Mouse (Mus musculus): ENCODE measurements around the gene Gprasp1.
A peak's percentile ranks its signal among the peaks of the same experiment; 100 is the strongest.
"Not testable (repeated sequence)": the region's sequence is repeated elsewhere in the genome, so short reads cannot be mapped to it uniquely, and the experiment has no call there.

Gene Gprasp1

DNA sequence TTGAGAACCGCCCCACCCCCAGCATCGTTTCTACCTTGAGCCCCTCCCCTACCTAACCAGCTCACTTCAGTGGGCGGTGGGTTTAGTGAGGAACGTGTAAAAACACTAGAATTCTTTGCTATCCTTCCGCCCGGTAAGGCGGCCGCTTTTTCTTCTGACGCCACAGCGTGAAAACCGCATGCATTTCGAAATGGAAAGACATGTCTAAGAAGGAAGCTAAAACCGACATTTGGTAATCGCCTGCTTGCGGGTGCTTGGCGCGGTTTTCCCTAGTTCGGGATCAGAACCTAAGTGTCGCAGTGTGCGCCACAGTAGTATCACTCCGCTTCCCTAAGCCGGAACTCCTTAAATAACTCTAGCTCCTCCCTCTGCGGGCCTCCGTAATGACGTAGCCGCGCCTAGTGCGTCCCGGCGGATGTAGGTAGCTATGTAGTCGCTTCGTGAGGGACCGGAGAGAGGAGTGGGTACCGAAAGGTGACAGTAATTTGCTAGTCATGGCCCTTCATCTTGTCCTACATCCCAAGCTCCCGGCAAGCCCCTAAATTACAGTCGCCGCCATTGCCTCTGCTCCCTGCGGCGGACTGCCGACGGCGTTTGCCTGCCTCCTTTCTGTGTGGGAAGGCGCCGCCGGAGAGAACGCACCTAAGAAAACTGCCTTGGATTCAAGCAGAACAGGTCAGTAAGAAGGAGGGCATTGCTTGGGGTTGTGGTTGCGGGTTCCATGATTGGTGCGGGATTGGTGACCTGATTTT lies at the start of gene Gprasp1, which contains the start of gene Armcx5:
TSS of gene Gprasp1 (plus strand) at position 430 of the 752 bp plus-strand sequence.
TSS of gene Armcx5 (plus strand) at position 430 of the 752 bp plus-strand sequence.
- peak; percentile 57 for DNase-seq (ENCODE audit: low read depth)

DNA sequence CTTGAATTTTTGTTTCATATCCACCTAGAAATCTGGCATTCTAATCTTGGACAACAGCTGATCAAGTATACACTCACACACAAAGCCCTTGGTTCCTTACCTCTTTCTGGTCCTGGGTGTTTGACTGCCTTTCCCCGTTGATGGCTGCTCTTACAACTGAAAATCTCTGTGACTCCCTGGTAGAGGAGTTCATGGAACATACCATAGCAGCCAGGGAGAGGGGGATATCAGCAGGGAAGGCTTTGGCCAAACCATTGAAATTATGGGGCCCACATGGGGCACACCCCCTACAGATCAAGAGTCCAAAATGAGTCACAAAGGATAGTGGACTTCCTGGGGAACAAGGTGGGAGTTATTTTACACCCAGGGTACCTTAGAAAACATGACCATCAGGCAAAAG lies 48.9 kb upstream of the Gprasp1 start, which contains the start of gene Tcp11x2:
TSS of gene Tcp11x2 (minus strand) at position 158 of the 400 bp plus-strand sequence.
- no peak for DNase-seq (ENCODE audit: low read depth)

DNA sequence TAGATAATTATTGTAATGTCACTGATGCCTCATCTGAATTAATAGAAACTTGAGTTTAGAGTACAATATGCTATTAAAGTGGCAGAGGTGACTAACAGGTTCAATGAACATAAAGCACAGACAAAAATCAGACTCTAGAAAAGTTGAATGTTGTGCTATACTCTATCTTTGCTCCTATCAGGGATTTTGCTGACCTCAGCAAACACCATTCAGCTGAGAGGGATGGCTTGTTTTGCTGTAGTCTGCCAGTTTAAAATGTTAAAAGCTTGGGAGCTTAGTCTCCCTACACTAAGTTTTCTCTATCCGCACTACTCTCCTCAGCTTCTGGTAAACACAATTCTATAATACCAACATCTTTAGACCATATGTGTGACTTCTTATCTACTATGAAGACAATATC lies 39.4 kb upstream of the Gprasp1 start:
- DNase-seq (ENCODE audit: low read depth): no peak

DNA sequence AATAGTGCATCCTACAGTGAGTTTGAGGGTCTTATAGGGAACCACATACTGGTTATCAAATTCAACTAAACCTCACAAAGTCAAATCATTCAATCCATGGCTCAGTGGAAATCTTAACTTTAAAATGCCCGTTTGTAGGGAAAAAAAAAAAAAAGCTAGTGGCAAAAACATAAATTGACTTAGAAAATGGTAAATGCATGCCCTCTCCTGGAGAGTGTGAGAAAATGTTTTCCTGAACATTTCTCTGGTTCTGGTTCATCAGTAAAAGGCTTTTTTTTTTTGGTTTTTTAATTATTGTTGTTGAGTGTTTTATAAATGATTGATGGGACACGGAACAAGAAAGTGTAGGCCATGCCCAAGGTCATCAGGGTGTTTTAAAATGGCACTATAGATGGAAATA lies 38.2 kb upstream of the Gprasp1 start:
- DNase-seq (ENCODE audit: low read depth): no peak

DNA sequence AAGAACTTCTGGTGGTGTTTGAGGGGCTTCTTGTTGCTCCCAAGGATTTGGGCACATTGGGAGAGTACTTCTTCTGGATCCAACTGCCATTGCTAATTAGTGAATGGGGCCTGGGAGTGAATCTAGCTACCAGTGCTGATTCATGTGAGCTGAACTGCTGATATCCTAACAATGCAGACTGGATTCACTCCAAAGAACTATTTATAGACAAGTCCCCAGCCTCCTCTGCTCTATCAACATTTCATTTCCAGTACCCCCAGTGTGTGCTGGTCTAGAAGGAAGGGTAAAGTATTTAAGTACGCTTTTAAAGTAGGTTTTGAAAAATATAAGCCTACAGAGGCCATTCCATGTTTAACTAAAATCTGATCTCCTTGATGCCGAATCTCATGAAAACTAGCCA lies 29.7 kb upstream of the Gprasp1 start:
- DNase-seq (ENCODE audit: low read depth): no peak

DNA sequence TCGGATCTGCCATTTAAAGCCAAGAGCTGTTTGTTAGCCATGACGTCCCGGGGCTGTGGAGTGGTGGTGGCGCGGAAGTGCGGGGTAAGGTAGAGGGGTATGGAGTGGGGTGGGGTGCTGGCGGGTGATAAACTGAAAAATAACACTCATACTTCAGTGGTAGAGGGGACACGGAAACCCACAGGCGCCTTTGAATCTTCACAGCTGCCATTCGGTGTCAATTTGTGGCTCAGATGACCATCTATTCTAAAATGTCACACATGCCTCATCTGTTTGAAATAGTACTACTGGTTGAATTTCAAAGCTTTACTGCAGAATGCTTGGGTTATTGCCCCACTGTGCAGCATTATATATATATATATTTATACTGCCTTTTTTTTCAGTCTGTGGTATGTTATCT lies 17.4 kb upstream of the Gprasp1 start, which contains the start of gene Tmsb15a:
TSS of gene Tmsb15a (minus strand) at position 101 of the 400 bp plus-strand sequence.
- DNase-seq (ENCODE audit: low read depth): no peak

DNA sequence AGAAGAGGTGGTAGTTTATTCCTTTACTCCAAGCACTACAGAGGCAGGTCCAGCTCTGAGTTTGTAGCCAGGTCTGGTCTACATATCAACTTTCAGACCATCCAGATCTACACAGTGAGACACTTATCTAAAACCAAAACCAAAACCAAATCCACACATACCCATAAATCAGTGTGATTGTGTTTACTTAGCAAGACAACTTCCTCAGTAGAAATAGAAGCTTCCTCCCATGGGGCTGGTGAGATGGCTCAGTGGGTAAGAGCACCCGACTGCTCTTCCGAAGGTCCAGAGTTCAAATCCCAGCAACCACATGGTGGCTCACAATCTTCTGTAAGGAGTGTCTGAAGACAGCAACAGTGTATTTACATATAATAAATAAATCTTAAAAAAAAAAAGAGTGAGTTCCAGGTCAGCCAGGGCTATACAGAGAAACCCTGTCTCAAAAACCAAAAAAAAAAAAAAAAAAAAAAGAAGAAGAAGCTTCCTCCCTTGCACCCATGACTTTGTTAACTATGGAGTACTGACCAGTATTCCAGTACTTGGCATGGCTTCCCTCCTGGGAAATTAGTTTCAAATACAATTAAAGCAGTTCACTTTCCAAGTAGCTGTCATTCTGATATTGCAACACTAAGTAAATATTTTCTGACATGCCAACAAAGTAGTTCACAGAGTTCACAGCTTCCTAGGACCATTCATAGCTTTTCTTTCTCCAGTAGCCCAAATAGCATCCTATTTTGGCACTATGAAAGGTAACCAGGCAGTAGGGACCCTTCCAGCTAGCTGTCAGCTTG lies 3.6 kb upstream of the Gprasp1 start:
- DNase-seq (ENCODE audit: low read depth): no peak

DNA sequence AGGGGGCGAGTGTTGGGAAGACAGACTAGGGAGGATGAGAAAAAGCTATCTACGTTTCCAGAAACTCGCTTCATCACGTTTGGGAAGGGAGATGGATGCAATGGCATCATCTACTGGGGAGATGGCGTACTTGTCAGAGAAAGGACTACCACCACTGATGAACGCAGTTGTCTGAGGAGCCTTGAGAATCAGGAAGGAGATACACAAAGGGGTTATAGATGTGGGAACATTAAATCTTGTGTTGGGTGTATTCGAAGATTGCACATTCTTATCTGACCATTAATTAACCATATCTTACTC lies 473 bp downstream of the Gprasp1 start:
- DNase-seq (ENCODE audit: low read depth): no peak

DNA sequence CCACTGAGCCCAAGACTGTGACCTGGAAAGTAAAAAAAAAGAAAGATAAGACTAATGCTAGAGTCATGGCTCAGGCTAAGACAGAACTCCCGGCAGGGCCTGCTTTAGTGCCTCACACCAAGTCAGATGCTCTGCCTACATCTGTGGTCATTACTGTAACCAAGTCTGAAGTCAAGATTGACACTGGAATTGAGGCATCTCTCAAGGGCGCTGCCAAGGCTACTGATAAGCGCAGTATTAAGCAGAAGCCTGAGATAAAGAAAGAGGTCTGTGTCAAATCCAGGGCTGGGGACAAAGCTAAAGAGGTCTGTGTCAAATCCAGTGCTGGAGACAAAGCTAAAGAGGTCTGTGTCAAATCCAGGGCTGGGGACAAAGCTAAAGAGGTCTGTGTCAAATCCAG lies 2.8 kb downstream of the Gprasp1 start:
- not testable (repeated sequence) for DNase-seq (ENCODE audit: low read depth)

DNA sequence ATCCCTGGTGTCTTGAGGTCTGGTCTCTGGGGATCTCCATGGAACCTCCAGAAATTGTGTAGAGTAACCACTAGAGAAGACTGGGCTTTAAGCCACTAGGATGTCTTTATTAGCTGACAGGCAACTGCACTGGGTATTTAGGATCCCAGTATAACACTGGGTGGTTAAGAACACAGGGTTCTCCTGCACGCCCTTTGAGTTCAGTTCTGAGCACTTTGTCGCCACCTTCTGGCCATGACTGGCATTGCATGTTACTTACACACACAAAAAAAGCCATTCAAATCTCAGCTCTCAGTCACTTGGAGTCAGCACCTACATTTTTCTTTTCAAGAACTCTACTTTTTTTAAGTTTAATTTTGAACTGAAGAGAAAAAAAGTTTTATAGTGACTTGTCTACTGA lies 10.3 kb downstream of the Gprasp1 start:
- no peak for DNase-seq (ENCODE audit: low read depth)

DNA sequence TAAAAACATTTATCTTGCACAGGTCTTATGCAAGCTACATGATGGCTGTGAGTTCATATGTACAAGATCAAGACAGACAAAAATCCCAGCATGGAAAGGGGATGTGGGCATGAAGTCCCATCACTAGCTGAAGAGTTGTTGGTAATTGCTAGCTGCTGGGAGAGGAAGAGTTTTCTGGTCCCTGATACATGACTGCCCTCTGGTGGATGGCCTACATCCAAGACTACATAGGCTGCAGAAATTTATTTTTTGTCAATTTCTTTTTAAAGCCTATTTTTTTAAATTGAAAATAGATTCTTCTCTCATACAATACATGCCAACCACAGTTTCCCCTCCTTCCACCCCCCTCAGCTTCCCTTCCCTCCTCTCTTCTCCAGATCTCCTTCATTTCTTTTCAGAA lies 19.2 kb downstream of the Gprasp1 start:
- no peak for DNase-seq (ENCODE audit: low read depth)

DNA sequence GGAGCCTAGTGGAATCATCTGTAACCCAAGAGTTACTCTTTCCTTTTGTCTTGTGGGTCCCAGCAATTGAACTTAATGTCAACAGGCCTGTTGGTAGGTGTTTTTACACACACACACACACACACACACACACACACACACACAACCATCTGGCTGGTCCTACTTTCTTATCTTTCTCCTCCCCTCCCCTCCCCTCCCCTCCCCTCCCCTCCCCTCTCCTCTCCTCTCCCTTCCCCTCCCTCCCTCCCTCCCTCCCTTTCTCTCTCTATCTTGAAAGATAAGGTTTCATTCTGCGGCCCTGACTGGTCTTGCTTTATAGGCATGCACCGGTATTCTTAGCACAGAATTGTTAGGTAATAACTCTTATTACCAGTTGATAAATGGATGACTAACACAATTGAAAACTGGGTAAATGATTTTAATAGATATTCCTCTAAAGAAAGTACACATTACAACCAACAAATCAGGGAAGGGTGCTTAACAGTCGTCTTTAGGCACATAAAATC lies 25.6 kb downstream of the Gprasp1 start:
- no peak for DNase-seq (ENCODE audit: low read depth)

DNA sequence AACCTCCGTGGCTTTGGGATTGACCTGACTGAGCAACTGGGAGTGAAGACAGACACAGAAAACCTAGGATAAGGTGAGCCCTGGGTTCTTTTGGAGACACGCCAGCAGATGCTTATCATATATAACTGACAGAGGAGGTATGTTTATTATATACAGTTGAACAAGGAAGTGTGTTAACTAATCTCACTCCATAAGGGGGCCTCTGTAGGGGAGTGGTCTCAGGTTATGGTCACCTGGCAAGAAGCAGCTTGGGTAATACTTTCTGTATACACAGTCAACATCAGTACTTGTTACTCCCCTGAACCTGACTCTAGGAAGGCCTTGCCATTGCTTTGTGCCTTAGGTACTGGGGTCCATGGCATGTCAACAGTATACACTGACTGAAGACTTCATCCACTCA lies 26.0 kb downstream of the Gprasp1 start:
- no peak for DNase-seq (ENCODE audit: low read depth)

DNA sequence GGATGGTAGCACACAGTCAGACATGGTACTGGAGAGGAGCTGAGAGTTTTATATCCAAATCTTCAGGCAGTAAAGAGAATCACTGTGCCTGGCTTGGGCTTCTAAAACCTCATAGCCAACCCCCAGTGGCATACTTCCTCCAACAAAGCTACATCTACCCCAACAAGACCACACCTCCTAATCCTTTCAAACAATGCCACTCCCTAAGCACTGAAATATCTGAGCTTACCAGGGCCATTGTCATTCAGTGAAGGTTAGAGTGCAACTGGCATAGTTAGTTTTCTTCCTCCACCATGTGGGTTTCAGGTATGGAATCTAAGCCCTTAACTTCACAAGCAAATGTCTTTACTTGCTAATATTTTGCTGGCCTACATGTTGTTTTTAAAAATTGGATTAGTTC lies 49.0 kb downstream of the Gprasp1 start:
- no peak for DNase-seq (ENCODE audit: low read depth)

DNA sequence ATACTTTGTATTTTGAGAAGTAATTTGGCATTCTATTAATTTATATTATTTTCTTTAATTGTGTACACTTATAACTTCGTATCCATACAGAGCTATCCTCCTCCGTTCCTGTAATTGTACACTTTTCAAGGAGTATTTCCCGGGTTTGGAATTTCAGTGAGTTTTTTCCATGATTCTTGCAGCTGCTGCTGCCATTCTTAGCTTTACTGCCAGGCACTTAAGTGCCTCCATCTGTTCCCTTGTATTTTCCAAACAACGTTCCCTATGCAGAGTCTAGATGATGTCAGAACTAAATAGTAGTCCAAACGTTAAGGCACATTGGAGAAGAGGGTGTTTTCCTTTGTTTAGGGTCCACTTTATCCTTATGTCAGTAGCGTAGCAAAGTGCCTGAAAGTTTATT lies 49.8 kb downstream of the Gprasp1 start:
- no peak for DNase-seq (ENCODE audit: low read depth)

DNA sequence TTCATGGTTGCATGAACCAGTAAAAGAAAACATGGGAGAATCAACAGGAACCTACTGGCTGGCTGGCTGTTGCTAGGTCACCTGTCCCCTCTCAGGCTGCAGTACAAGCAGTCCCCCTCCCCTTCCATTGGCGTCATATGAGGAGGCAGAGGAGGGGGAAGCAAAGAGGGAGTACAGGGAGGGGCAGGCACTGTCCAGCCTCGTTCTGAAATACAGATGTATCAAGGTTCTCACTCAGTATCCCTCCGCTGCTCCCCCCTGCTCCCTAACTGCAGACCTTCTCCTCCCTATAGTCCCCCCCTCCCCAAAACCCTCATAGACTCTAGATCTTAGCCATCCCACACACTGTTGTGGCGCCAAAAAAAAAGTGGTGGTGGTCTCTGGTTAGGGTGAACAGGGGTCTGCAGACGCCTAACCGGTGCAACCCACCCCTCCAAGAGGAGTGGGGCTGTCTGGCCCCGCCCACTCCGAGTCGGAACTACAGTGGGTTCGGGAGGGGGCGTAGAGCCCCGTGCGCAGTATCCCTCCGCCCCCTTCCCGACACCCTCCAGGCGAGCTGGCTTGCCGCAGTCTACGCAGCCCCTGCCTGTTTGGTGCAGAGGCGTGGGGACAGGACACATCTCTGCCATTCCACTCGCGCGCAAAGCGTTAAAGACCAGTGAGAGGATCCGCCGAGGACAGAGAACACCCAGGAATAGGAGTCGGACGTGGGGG lies 53.2 kb downstream of the Gprasp1 start:
- not testable (repeated sequence) for DNase-seq (ENCODE audit: low read depth)

DNA sequence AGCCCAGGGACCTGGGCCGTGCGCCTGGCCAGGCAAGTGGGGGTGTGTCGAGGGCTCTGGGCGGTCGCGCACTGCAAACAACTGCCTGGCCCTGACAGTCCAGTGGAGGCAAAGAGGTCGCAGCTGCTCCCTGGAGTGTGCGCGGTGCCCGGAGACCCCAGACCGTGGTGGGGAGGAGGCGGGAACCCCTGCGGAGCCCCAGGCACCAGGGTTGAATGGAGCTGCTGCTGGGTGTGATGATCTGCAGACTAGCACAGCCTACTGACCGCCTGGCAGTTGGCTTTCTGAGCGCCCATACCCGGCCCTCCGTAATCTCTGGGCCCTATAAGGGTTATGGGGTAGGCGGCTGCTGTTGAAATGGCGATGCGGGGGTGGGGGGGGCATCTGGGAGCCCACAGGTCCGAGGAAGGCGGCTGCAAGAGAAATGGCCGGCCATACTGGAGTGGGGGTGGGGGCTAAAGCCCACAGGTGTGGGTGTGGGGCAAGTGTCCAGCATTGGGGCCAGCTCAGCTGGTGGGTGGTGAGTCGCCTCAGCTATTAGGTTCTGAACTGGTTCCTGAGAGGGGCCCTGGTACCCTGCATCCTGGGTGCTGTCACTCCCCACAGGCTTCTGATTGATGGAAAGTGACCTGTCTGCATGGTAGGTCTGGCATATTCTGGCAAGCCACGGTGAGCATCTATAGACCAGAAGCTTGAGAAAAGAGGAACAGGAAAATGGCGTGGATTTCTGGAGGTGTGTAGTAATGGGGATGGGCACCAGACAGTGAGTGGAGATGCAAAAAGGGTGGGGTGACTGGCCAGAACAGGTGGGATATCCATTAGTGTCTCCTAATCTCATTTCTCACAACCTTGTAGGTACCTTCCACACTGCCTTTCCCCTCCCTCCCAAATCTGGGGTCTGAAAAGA lies 54.0 kb downstream of the Gprasp1 start:
- DNase-seq (ENCODE audit: low read depth): not testable (repeated sequence)

DNA sequence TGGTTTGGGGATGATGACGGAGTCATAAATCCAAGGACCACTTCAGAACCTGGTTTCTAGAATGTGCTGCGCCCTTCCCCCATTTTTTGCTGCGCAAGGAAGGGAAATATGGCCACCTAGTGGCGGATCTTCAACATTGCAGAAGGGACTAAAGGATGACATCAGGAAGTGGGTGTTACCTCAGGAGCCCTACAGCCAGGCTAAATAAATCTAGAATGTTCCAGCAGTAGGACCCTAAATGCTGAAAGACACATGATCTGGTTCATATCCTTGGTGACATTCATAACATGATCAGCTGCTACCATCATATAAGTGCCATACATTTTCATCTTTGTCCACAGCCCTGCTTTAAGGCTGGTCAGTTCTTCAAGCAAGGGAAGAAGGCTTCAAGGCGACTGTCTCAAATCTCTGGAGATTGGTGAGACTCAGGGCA lies 54.7 kb downstream of the Gprasp1 start, which contains the start of gene Bhlhb9:
TSS of gene Bhlhb9 (plus strand) at position 383 of the 433 bp plus-strand sequence.
- peak; percentile 13 for DNase-seq (ENCODE audit: low read depth)

DNA sequence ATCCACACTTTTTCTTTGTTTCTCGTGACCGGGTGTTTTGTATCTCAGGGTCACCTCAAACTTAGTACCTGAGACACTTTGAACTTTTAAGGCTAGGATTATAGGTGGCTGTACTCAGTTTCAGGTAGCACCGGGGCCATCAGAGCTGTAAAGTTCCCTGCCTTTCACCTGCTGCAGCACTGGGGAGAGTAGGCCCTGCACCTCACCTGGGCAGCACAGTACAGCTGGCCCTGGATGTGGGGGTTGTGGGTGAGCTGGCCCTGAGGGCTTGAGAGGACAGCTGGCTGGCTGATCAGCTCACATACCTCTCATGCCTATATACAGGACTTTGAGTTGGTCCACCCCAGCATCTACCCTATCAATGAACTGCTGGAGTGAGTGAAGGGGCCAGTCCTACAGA lies 61.6 kb downstream of the Gprasp1 start:
- no peak for DNase-seq (ENCODE audit: low read depth)

DNA sequence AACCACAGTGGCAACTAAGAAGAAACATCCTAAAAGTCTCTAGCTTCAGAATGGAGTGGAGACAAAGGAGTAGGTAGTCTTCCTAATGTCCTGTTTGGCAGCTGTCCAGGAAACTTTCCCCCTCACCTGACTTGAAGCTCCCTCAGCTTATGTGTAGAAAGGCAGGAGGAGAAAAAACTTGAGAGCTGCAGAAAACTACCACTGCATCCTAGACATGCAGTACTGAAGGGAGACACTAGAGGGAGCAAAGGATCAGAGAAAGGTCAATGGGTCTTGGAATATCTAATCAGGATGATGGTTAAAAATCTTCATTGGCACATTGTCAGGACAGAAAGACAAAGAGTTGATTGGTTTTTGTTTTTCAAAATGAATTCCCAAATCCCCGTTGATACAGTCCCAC lies 63.2 kb downstream of the Gprasp1 start:
- no peak for DNase-seq (ENCODE audit: low read depth)

DNA sequence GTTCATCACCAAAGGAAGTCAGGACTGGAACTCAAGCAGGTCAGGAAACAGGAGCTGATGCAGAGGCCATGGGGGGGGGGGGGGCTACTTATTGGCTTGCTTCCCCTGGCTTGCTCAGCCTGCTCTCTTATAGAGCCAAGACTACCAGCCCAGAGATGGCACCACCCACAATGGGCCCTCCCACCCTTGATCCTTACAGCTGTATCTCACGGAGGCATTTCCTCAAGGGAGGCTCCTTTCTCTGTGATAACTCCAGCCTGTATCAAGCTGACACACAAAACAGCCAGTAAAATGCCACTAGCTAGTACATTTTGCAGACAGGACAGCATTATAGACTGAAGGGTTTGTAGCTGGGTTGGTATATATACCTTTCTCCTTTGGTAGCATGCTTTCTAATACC lies 93.4 kb downstream of the Gprasp1 start:
- DNase-seq (ENCODE audit: low read depth): not testable (repeated sequence)
